Mouse (Mus musculus): Measurements from ENCODE around the gene Gm10945. TPM values are rescaled to one million over a fixed set of nuclear protein-coding genes. Genes with fewer than 3 reads are reported as not detected.

The Gm10945 gene
- polyA plus RNA-seq (2017; shearing (Covaris generic)), result not detected

DNA sequence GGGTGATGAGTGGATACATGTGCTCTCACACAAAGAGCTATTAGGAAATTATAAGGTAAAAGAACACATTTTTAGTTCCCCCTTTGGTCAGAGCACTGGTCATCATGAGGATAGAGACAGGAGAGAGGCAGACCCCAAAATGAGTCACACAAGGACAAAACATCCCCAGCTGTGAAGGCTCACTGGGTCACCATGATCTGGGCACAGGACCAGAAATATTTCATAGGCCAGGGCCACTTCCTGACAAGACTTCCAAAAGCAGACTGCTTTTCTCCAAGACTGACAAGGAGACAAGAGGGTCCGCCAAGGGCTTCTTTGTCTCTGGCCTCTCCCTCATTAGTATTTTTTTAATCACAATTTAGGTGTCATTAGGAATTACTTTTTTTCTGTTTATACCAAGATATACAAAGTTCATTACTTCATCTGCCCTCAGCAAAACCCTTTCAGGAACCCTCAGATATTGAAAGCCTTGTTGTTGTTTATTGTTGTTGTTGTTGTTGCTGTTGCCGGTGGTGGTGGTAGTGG, at the start of gene Gm10945:
TSS of gene Gm10945 (minus strand) at position 475 of the 525 bp plus-strand sequence.

DNA sequence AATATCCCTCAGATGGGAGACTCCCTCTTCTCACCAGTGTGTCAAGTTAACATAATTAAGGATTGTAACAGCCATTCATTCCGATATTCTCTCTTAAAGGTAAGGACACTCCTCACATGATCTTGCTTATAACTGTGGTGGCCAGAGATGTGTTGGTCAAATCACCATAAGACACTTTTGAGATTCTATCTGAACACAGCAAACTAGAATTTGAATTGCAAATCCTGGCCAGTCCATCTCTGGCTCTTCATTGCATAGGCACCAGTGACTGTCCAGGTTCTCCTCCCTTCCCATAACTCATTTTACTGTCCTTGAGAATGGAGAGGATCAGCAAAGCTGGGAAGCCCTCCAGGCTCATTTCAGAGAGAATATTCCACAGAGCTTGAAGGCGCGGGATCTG, 3.4 kb downstream of the Gm10945 start, which contains the start of gene Oprm1:
TSS of gene Oprm1 (plus strand) at position 301 of the 400 bp plus-strand sequence.

Other genes starting within 250 kb of the Gm10945 start
- gene Oprm1, start 3.3 kb downstream of the Gm10945 start, polyA plus RNA-seq (2017; shearing (Covaris generic)), result 1.7 TPM

All from CD4-positive, CD25-positive, alpha-beta regulatory T cell (primary cell).